Mouse (Mus musculus) embryonic stem cell, embryonic (primary cell): ENCODE results near the gene Oaz1.

Source experiments
- CTCF ChIA-PET, 4 experiments: fragments of 300-600 bp in 2 of 4; fragments of 350-600 bp in 2 of 4; sonication (Branson Sonifier 250); formaldehyde crosslinking; loops; one replicate each; lab custom pipeline; 2022; ENCODE audit warnings: inconsistent platforms in 2 of 4; lab: Charles Lee
- POLR2A ChIA-PET, 4 experiments: fragments of 300-600 bp in 2 of 4; fragments of 350-600 bp in 2 of 4; sonication (Branson Sonifier 250); formaldehyde crosslinking; loops; one replicate each; lab custom pipeline; 2022; ENCODE audit warnings: antibody characterized with exemption in 4 of 4, inconsistent platforms in 1 of 4; lab: Charles Lee

Gene Oaz1

DNA sequence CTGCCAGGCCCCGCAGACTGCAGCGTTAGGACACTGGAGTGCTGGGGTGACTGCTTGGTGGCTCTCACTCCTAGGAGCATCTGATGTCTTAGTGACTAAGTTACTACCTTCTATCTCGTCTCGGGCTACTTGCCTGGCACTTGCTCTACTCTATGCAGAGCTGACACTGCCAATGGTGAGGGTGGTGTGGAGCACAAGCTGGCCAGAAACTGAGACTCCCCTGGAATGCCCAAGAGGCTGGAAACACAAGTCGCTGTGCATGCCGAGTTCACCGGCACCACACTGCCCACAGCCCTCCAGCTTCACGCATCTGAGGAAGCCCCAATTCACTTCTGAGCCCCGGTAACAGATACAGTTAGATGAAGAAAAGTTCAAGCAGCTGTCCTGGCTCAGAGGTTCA lies 47.6 kb downstream of the Oaz1 start:
- POLR2A ChIA-PET = interaction anchor here (0.6 to 2.4 kb wide), 20 partner anchors 9 to 208 kb away, joined by 3 to 7 read pairs (median 3); partner anchors contain the start of genes Dot1l (in 1 of the 4), Gadd45b (in 1 of the 4), Lsm7 (in 1 of the 4) and Sppl2b (in 1 of the 4)
- CTCF ChIA-PET = interaction anchor here (0.7 to 13.2 kb wide), 15 partner anchors 13 to 427 kb away, joined by 3 to 353 read pairs (median 4); partner anchors contain the start of gene Amh (in 1 of the 4)

DNA sequence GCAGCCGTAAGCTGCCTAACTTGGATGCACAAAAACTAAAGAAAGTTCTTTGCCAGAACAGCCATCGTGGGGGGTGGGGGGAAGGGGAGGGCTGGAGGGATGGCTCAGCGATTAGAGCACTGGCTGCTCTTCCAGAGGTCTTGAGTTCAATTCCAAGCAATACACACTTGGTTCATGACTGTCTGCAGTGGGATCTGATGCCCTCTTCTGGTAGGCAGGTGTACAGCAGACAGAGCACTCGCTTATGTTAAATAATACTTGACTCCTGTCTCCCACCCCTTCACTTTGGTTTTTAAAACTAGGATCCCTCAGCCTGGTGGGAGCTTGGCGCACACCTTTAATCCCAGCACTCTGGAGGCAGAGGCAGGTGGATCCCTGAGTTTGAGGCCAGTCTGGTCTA lies 49.6 kb downstream of the Oaz1 start:
- POLR2A ChIA-PET = interaction anchor here in 3 of 4 experiments (0.6 to 1.9 kb wide), 18 partner anchors 13 to 254 kb away, joined by 3 to 7 read pairs (median 3); partner anchors contain the start of genes Csnk1g2 (in 1 of the 3), Gadd45b (in 1 of the 3), Lsm7 (in 1 of the 3) and Sppl2b (in 1 of the 3)
- CTCF ChIA-PET = interaction anchor here (0.6 to 13.2 kb wide), 26 partner anchors 9 to 1860 kb away, joined by 3 to 353 read pairs (median 4); partner anchors contain the start of genes Amh (in 2 of the 4), Ap3d1 (in 1 of the 4) and Atp8b3 (in 1 of the 4)

- CTCF ChIA-PET = interaction anchor here (0.6 to 13.2 kb wide), 24 partner anchors 9 to 589 kb away, joined by 3 to 353 read pairs (median 4); partner anchors contain the start of genes Amh (in 2 of the 4), Ap3d1 (in 1 of the 4), Atp8b3 (in 1 of the 4) and Gadd45b (in 1 of the 4)
- POLR2A ChIA-PET = interaction anchor here in 3 of 4 experiments (0.6 to 1.8 kb wide), 15 partner anchors 18 to 254 kb away, joined by 3 to 5 read pairs (median 3); partner anchors contain the start of genes Csnk1g2 (in 1 of the 3), Gadd45b (in 1 of the 3), Lsm7 (in 1 of the 3) and Sppl2b (in 1 of the 3)
Measured at GRCm38 (mm10) chr10:80876594-80876993, 50.1 kb downstream of the Oaz1 start.
